Mouse (Mus musculus): ENCODE measurements around the gene Zfp282. TPM values are rescaled to one million over a fixed set of nuclear protein-coding genes. Genes with fewer than 3 reads are reported as not detected.

Gene Zfp282
- polyA plus RNA-seq, 1 experiment from 2014 or later = 17.4 TPM

- no peak overlapping the region for H3K4me2 ChIP-seq
- WGBS = 92% methylated on average over 6 of the region's 6 CpGs
- H3K9ac ChIP-seq = no peak overlapping the region
- peaks cover 66% of the 10 kb centered on the region for H3K36me3 ChIP-seq (ENCODE audit: insufficient read depth)
- no peaks in the 10 kb centered on the region; the same call in 1 of the 2 replicates for H3K9me3 ChIP-seq (ENCODE audit: low read depth, low read length)
- no peaks in the 10 kb centered on the region for H3K27me3 ChIP-seq (ENCODE audit: insufficient read depth, low read length)
- no peaks in the 10 kb centered on the region for H3K4me1 ChIP-seq (ENCODE audit: insufficient read depth)
- no peak for ATAC-seq (ENCODE audit: insufficient read depth)
- no peak for TF ChIP-seq CTCF (IDR thresholded peaks at IDR 0.05; ENCODE audit: low read depth)
- no peak overlapping the region for H3K4me3 ChIP-seq (ENCODE audit: low read depth, low read length)
- H3K27ac ChIP-seq (ENCODE audit: low read depth) = no peak overlapping the region
- DNase-seq = no peak
Measured at GRCm38 (mm10) chr6:47899416-47899815, 22.4 kb downstream of the Zfp282 start.

- H3K4me2 ChIP-seq = no peak overlapping the region
- 80% methylated on average over 4 of the region's 4 CpGs for WGBS
- no peak for TF ChIP-seq CTCF (IDR thresholded peaks at IDR 0.05; ENCODE audit: low read depth)
- no peaks in the 10 kb centered on the region; the same call in 1 of the 2 replicates for H3K9me3 ChIP-seq (ENCODE audit: low read depth, low read length)
- no peak overlapping the region for H3K9ac ChIP-seq
- no peak overlapping the region for H3K4me3 ChIP-seq (ENCODE audit: low read depth, low read length)
- H3K36me3 ChIP-seq (ENCODE audit: insufficient read depth) = peaks cover 85% of the 10 kb centered on the region
- no peaks in the 10 kb centered on the region for H3K4me1 ChIP-seq (ENCODE audit: insufficient read depth)
- DNase-seq (no peak), ATAC-seq (ENCODE audit: insufficient read depth) (no peak)
- H3K27me3 ChIP-seq (ENCODE audit: insufficient read depth, low read length) = no peaks in the 10 kb centered on the region
- no peak overlapping the region for H3K27ac ChIP-seq (ENCODE audit: low read depth)
Measured at GRCm38 (mm10) chr6:47903587-47903986, 26.6 kb downstream of the Zfp282 start.

GRCm38 (mm10) chr6:47904361-47904760 is 27.4 kb downstream of the Zfp282 start:
- DNase-seq (no peak), ATAC-seq (ENCODE audit: insufficient read depth) (no peak)
- Histone ChIP-seq H3K4me1 (ENCODE audit: insufficient read depth) (no peaks in the 10 kb centered on the region), H3K4me3 (ENCODE audit: low read depth, low read length) (no peak overlapping the region), H3K27ac (ENCODE audit: low read depth) (no peak overlapping the region), H3K27me3 (ENCODE audit: insufficient read depth, low read length) (no peaks in the 10 kb centered on the region), H3K36me3 (ENCODE audit: insufficient read depth) (peaks cover 77% of the 10 kb centered on the region), H3K9ac (no peak overlapping the region), H3K4me2 (no peak overlapping the region), H3K9me3 (ENCODE audit: low read depth, low read length) (no peaks in the 10 kb centered on the region; the same call in 1 of the 2 replicates)
- 59% methylated on average over 19 of the region's 19 CpGs for WGBS
- no peak for TF ChIP-seq CTCF (IDR thresholded peaks at IDR 0.05; ENCODE audit: low read depth)

GRCm38 (mm10) chr6:47904917-47905695 is 28.1 kb downstream of the Zfp282 start:
- Histone ChIP-seq H3K4me2 (no peak overlapping the region), H3K36me3 (ENCODE audit: insufficient read depth) (peaks cover 71% of the 10 kb centered on the region), H3K27ac (ENCODE audit: low read depth) (no peak overlapping the region), H3K4me3 (ENCODE audit: low read depth, low read length) (no peak overlapping the region), H3K9ac (no peak overlapping the region), H3K27me3 (ENCODE audit: insufficient read depth, low read length) (no peaks in the 10 kb centered on the region), H3K9me3 (ENCODE audit: low read depth, low read length) (no peaks in the 10 kb centered on the region; the same call in 1 of the 2 replicates), H3K4me1 (ENCODE audit: insufficient read depth) (no peaks in the 10 kb centered on the region)
- 71% methylated on average over 44 of the region's 44 CpGs for WGBS
- DNase-seq (no peak), ATAC-seq (ENCODE audit: insufficient read depth) (no peak)
- TF ChIP-seq CTCF (IDR thresholded peaks at IDR 0.05; ENCODE audit: low read depth) = no peak

- WGBS = 97% methylated on average over 5 of the region's 5 CpGs
- no peak overlapping the region for H3K9ac ChIP-seq
- H3K9me3 ChIP-seq (ENCODE audit: low read depth, low read length) = no peaks in the 10 kb centered on the region; the same call in 1 of the 2 replicates
- H3K4me3 ChIP-seq (ENCODE audit: low read depth, low read length) = no peak overlapping the region
- TF ChIP-seq CTCF (IDR thresholded peaks at IDR 0.05; ENCODE audit: low read depth) = no peak
- H3K27me3 ChIP-seq (ENCODE audit: insufficient read depth, low read length) = no peaks in the 10 kb centered on the region
- H3K36me3 ChIP-seq (ENCODE audit: insufficient read depth) = peaks cover 59% of the 10 kb centered on the region
- DNase-seq (no peak), ATAC-seq (ENCODE audit: insufficient read depth) (no peak)
- no peaks in the 10 kb centered on the region for H3K4me1 ChIP-seq (ENCODE audit: insufficient read depth)
- no peak overlapping the region for H3K27ac ChIP-seq (ENCODE audit: low read depth)
- no peak overlapping the region for H3K4me2 ChIP-seq
Measured at GRCm38 (mm10) chr6:47906326-47906725, 29.3 kb downstream of the Zfp282 start.

- WGBS = 81% methylated on average over 1 of the region's 1 CpGs
- no peaks in the 10 kb centered on the region for H3K27me3 ChIP-seq (ENCODE audit: insufficient read depth, low read length)
- H3K4me3 ChIP-seq (ENCODE audit: low read depth, low read length) = no peak overlapping the region
- no peak for TF ChIP-seq CTCF (IDR thresholded peaks at IDR 0.05; ENCODE audit: low read depth)
- H3K27ac ChIP-seq (ENCODE audit: low read depth) = no peak overlapping the region
- DNase-seq = no peak
- peaks cover 36% of the 10 kb centered on the region for H3K36me3 ChIP-seq (ENCODE audit: insufficient read depth)
- no peaks in the 10 kb centered on the region; the same call in 1 of the 2 replicates for H3K9me3 ChIP-seq (ENCODE audit: low read depth, low read length)
- H3K9ac ChIP-seq = no peak overlapping the region
- no peaks in the 10 kb centered on the region for H3K4me1 ChIP-seq (ENCODE audit: insufficient read depth)
- no peak overlapping the region for H3K4me2 ChIP-seq
- ATAC-seq (ENCODE audit: insufficient read depth) = no peak
Measured at GRCm38 (mm10) chr6:47909007-47909406, 32.0 kb downstream of the Zfp282 start.

GRCm38 (mm10) chr6:47911650-47912049 is 34.6 kb downstream of the Zfp282 start:
- Histone ChIP-seq H3K4me2 (no peak overlapping the region), H3K9me3 (ENCODE audit: low read depth, low read length) (no peaks in the 10 kb centered on the region), H3K4me3 (ENCODE audit: low read depth, low read length) (no peak overlapping the region), H3K4me1 (ENCODE audit: insufficient read depth) (no peaks in the 10 kb centered on the region), H3K27me3 (ENCODE audit: insufficient read depth, low read length) (no peaks in the 10 kb centered on the region), H3K27ac (ENCODE audit: low read depth) (no peak overlapping the region), H3K9ac (no peak overlapping the region), H3K36me3 (ENCODE audit: insufficient read depth) (peaks cover 10% of the 10 kb centered on the region; the same call in 1 of the 2 replicates)
- ATAC-seq (ENCODE audit: insufficient read depth) (no peak), DNase-seq (no peak)
- TF ChIP-seq CTCF (IDR thresholded peaks at IDR 0.05; ENCODE audit: low read depth) = no peak
- 48% methylated on average over 1 of the region's 1 CpGs for WGBS
